Mouse (Mus musculus) heart, embryonic 14.5 days (tissue): ENCODE measurements at regions not wholly inside any gene's neighbourhood (a gene's known extent, or its start where the extent isn't known, plus 50 kb on each side); places are given as distances from the start of the nearest gene placed in this dataset.
A peak's percentile ranks its signal among the peaks of the same experiment; 100 is the strongest.

Source experiments
- ATAC-seq: fragments of 200-750 bp; cut with Nextera tagmentation; 2 replicates; pipeline ENCODE4 v1.8.0; 2017; ENCODE audit warnings: low read depth, moderate TSS enrichment; ENCODE audit not compliant: insufficient number of reproducible peaks, insufficient read depth, low FRiP score
- H3K27ac ChIP-seq, 2 experiments: fragments of 200-500 bp in 1 of 2; fragments of 300-500 bp in 1 of 2; sonication (generic) in 1 of 2; replicated peaks in 1 of 2; 2 replicates each; pipeline ENCODE4 v1.5.1; 2012 to 2014; ENCODE audit warnings: low read depth in 2 of 2, low read length in 2 of 2, control low read depth in 1 of 2, mild to moderate bottlenecking in 1 of 2, mixed read lengths in 1 of 2; ENCODE audit not compliant: control insufficient read depth in 1 of 2, insufficient read depth in 1 of 2
- H3K27me3 ChIP-seq: fragments of 300-500 bp; sonication (generic); 2 replicates; pipeline ENCODE4 v1.6.1; 2014; ENCODE audit warnings: mild to moderate bottlenecking, low read length, control low read depth; ENCODE audit not compliant: control insufficient read depth, insufficient read depth
- H3K36me3 ChIP-seq: fragments of 300-500 bp; sonication (generic); 2 replicates; pipeline ENCODE4 v1.6.1; 2014; ENCODE audit warnings: mild to moderate bottlenecking, control low read depth, low read length, mixed read lengths; ENCODE audit not compliant: control insufficient read depth, insufficient read depth
- H3K4me1 ChIP-seq, 2 experiments: fragments of 200-500 bp in 1 of 2; fragments of 300-500 bp in 1 of 2; sonication (generic) in 1 of 2; 2 replicates each; pipeline ENCODE4 v1.6.1; 2012 to 2014; ENCODE audit warnings: low read length in 2 of 2, control low read depth in 1 of 2, mixed read lengths in 1 of 2; ENCODE audit not compliant: control insufficient read depth in 2 of 2, insufficient read depth in 2 of 2
- H3K4me2 ChIP-seq: fragments of 300-500 bp; sonication (generic); 2 replicates; pipeline ENCODE4 v1.6.1; 2014; ENCODE audit warnings: mild to moderate bottlenecking, low read length
- H3K4me3 ChIP-seq, 2 experiments: fragments of 200-500 bp in 1 of 2; fragments of 300-500 bp in 1 of 2; sonication (generic) in 1 of 2; 2 replicates each; pipeline ENCODE4 v1.5.1; 2012 to 2014; ENCODE audit warnings: low read length in 2 of 2, mild to moderate bottlenecking in 2 of 2, control low read depth in 1 of 2, low read depth in 1 of 2, moderate library complexity in 1 of 2; ENCODE audit not compliant: control insufficient read depth in 1 of 2, insufficient read depth in 1 of 2
- H3K9ac ChIP-seq: fragments of 300-500 bp; sonication (generic); 2 replicates; pipeline ENCODE4 v1.6.1; 2014; ENCODE audit warnings: mild to moderate bottlenecking, low read length
- H3K9me3 ChIP-seq: fragments of 300-500 bp; sonication (generic); 2 replicates; pipeline ENCODE4 v1.6.1; 2016; ENCODE audit warnings: low read length, control low read depth; ENCODE audit not compliant: control insufficient read depth
- WGBS: fragments of 180-500 bp; shearing (Covaris S2); extraction: QIAGEN DNeasy Blood & Tissue Kit; methylation state at CpG from one replicate; pipeline ENCODE4 v1.1.7; 2014; 5-methylcytosine and 5-hydroxymethylcytosine counted together

GRCm38 (mm10) chr6:97741427-97741826 lies 65.4 kb upstream of the Mitf start:
- Histone ChIP-seq H3K27ac (no peak overlapping the region), H3K4me2 (no peak overlapping the region), H3K27me3 (no peaks in the 10 kb centered on the region), H3K4me3 (no peak overlapping the region), H3K4me1 (no peaks in the 10 kb centered on the region), H3K36me3 (no peaks in the 10 kb centered on the region), H3K9me3 (no peaks in the 10 kb centered on the region), H3K9ac (no peak overlapping the region)
- 63% methylated on average over 13 of the region's 13 CpGs for WGBS
- ATAC-seq, result no peak

- 54% methylated on average over 11 of the region's 11 CpGs for WGBS
- H3K9ac ChIP-seq, result no peak overlapping the region
- no peak for ATAC-seq
Measured at GRCm38 (mm10) chr6:97740851-97741201, 66.0 kb upstream of the Mitf start.

GRCm38 (mm10) chr6:97740107-97740850 lies 66.6 kb upstream of the Mitf start:
- Histone ChIP-seq H3K27ac (no peak overlapping the region), H3K27me3 (no peaks in the 10 kb centered on the region), H3K9ac (no peak overlapping the region), H3K9me3 (no peaks in the 10 kb centered on the region), H3K36me3 (no peaks in the 10 kb centered on the region), H3K4me2 (peak overlapping the region; percentile 40), H3K4me3 (no peak overlapping the region), H3K4me1 (no peaks in the 10 kb centered on the region)
- ATAC-seq, result no peak
- WGBS, result 19% methylated on average over 13 of the region's 13 CpGs

More at GRCm38 (mm10) chr6:97740851-97741201, 66.0 kb upstream of the Mitf start:
- Histone ChIP-seq H3K4me3 (no peak overlapping the region), H3K4me1 (no peaks in the 10 kb centered on the region), H3K27me3 (no peaks in the 10 kb centered on the region), H3K9me3 (no peaks in the 10 kb centered on the region), H3K4me2 (peak overlapping the region; percentile 40), H3K27ac (no peak overlapping the region), H3K36me3 (no peaks in the 10 kb centered on the region)

GRCm38 (mm10) chr6:97738846-97739245 lies 68.0 kb upstream of the Mitf start:
- Histone ChIP-seq H3K4me1 (no peaks in the 10 kb centered on the region), H3K4me3 (no peak overlapping the region), H3K9me3 (no peaks in the 10 kb centered on the region), H3K27me3 (no peaks in the 10 kb centered on the region), H3K4me2 (no peak overlapping the region), H3K9ac (no peak overlapping the region), H3K36me3 (no peaks in the 10 kb centered on the region), H3K27ac (no peak overlapping the region)
- ATAC-seq, result no peak
- 49% methylated on average over 4 of the region's 4 CpGs for WGBS

- ATAC-seq, result no peak
- Histone ChIP-seq H3K4me3 (no peak overlapping the region), H3K4me1 (peaks cover 0 to 2% of the 10 kb centered on the region in 2 experiments; a peak in 2 of 4 replicates), H3K27ac (no peak overlapping the region), H3K9ac (no peak overlapping the region), H3K36me3 (no peaks in the 10 kb centered on the region), H3K9me3 (no peaks in the 10 kb centered on the region), H3K27me3 (no peaks in the 10 kb centered on the region), H3K4me2 (no peak overlapping the region)
Measured at GRCm38 (mm10) chr6:97730835-97731234, 76.0 kb upstream of the Mitf start.

DNA sequence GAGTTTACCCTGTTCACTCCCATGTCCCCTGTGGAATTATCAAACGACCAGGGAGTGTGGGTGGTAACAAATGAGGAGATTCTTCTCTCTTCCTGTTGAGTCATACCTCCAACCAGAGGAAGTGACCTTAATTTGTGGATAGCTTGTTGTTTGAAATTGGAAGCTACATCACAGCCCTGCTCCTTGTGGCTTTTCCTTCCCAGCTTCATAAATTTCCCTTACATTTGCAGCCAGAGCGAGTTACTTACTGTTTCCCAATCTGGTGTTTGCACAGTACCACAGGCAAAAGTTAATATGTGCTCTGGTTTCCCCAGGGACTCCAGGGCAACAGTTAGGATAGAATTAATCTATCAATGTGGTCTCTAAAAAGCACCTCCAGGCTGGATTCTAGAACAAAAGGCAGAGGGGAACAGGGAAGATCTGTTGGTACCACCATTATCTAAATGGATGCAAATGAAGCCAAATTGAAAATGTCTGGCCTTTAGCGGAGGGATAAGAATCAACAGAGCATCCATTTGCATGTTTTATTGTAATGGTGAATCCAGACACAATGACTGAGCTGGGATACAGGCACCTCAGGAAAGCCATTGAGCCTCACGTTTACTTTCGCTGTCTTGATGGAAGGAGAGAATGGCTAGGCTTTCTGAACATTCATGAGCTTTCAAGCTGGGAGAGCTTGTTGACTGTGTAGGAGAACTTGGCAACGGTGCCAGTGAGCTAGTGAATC lies 88.5 kb upstream of the Mitf start:
- Histone ChIP-seq H3K27me3 (no peaks in the 10 kb centered on the region), H3K4me3 (no peak overlapping the region), H3K27ac (no peak overlapping the region), H3K4me1 (0 out of 4 replicates have a peak, but pooled peaks cover 0 to 7% of the 10 kb centered on the region in 2 experiments), H3K9me3 (no peaks in the 10 kb centered on the region), H3K4me2 (no peak overlapping the region), H3K9ac (no peak overlapping the region), H3K36me3 (no peaks in the 10 kb centered on the region)
- no peak for ATAC-seq
- 57% methylated on average over 6 of the region's 6 CpGs for WGBS

- H3K4me2 ChIP-seq, result no peak overlapping the region
- no peaks in the 10 kb centered on the region for H3K27me3 ChIP-seq
- 92% methylated on average over 2 of the region's 2 CpGs for WGBS
- no peak overlapping the region for H3K9ac ChIP-seq
- no peaks in the 10 kb centered on the region for H3K4me1 ChIP-seq
- peaks cover 4% of the 10 kb centered on the region; the same call in 1 of the 2 replicates for H3K9me3 ChIP-seq
- H3K36me3 ChIP-seq, result no peaks in the 10 kb centered on the region
- no peak overlapping the region for H3K4me3 ChIP-seq
- H3K27ac ChIP-seq, result no peak overlapping the region
- ATAC-seq, result no peak
Measured at GRCm38 (mm10) chr6:97707401-97707800, 90.1 kb upstream of the Frmd4b start.
